Mouse (Mus musculus) MEL (cell line): Measurements from ENCODE around the gene Inppl1. TPM values are rescaled to one million over a fixed set of nuclear protein-coding genes. Genes with fewer than 3 reads are reported as not detected.

Experiments
- DNase-seq: peaks from one replicate; pipeline ENCODE4 v3.0.0; 2011; ENCODE audit warnings: low read depth, low spot score
- H3K27ac ChIP-seq: 2 replicates; pipeline ENCODE4 v1.5.1; 2012; ENCODE audit warnings: low read depth, mild to moderate bottlenecking, control low read depth, low read length, moderate library complexity; ENCODE audit not compliant: control insufficient read depth
- H3K27me3 ChIP-seq, 2 experiments: fragments of 150-350 bp in 1 of 2; sonication (generic) in 1 of 2; 2 replicates each; pipeline ENCODE4 v1.6.1; 2012; ENCODE audit warnings: low read length in 2 of 2, mild to moderate bottlenecking in 2 of 2, improper control_type of control experiment in 1 of 2, moderate library complexity in 1 of 2; ENCODE audit not compliant: insufficient read depth in 2 of 2, control insufficient read depth in 1 of 2
- H3K36me3 ChIP-seq, 2 experiments: 2 replicates each; pipeline ENCODE4 v1.6.1; 2012 to 2014; ENCODE audit warnings: low read length in 2 of 2, improper control_type of control experiment in 1 of 2, inconsistent platforms in 1 of 2, mild to moderate bottlenecking in 1 of 2; ENCODE audit not compliant: insufficient read depth in 2 of 2, control insufficient read depth in 1 of 2
- H3K4me1 ChIP-seq, 2 experiments: fragments of 150-350 bp in 1 of 2; sonication (generic) in 1 of 2; 2 replicates each; pipeline ENCODE4 v1.6.1; 2012; ENCODE audit warnings: low read length in 2 of 2, improper control_type of control experiment in 1 of 2, mild to moderate bottlenecking in 1 of 2; ENCODE audit not compliant: insufficient read depth in 2 of 2, control insufficient read depth in 1 of 2
- H3K4me3 ChIP-seq, 2 experiments: fragments of 150-350 bp in 1 of 2; sonication (generic) in 1 of 2; 2 replicates each; pipeline ENCODE4 v1.5.1; 2012; ENCODE audit warnings: low read depth in 2 of 2, low read length in 2 of 2, mild to moderate bottlenecking in 2 of 2, moderate library complexity in 2 of 2, control low read depth in 1 of 2, improper control_type of control experiment in 1 of 2; ENCODE audit not compliant: control insufficient read depth in 1 of 2, insufficient read depth in 1 of 2
- H3K79me2 ChIP-seq: 2 replicates; pipeline ENCODE4 v1.6.1; 2012; ENCODE audit warnings: mild to moderate bottlenecking, low read length, moderate library complexity; ENCODE audit not compliant: control insufficient read depth, poor library complexity, insufficient read depth
- H3K9ac ChIP-seq: 2 replicates; pipeline ENCODE4 v1.6.1; 2012; ENCODE audit warnings: low read depth, mild to moderate bottlenecking, control low read depth, low read length, moderate library complexity; ENCODE audit not compliant: control insufficient read depth, poor library complexity, severe bottlenecking
- H3K9me3 ChIP-seq: fragments of 150-350 bp; sonication (generic); replicated peaks from 2 replicates; pipeline ENCODE4 v1.6.1; 2012; ENCODE audit warnings: mild to moderate bottlenecking, low read length, improper control_type of control experiment, moderate library complexity; ENCODE audit not compliant: insufficient read depth
- CHD2 ChIP-seq: IDR thresholded peaks from 2 replicates; pipeline ENCODE4 v1.6.1; 2011; ENCODE audit warnings: low read length, improper control_type of control experiment
- CTCF ChIP-seq, 3 experiments: IDR thresholded peaks in 2 of 3; conservative IDR thresholded peaks in 1 of 3; 2 replicates each; pipeline ENCODE4 v1.5.1; 2011 to 2012; ENCODE audit warnings: low read length in 3 of 3, low read depth in 2 of 3, mild to moderate bottlenecking in 2 of 3, improper control_type of control experiment in 1 of 3, inconsistent platforms in 1 of 3, mixed read lengths in 1 of 3, moderate library complexity in 1 of 3; ENCODE audit not compliant: control insufficient read depth in 1 of 3, insufficient read depth in 1 of 3, poor library complexity in 1 of 3, severe bottlenecking in 1 of 3
- E2F4 ChIP-seq: IDR thresholded peaks from 2 replicates; pipeline ENCODE4 v1.6.1; 2011; ENCODE audit warnings: low read depth, low read length, improper control_type of control experiment, borderline replicate concordance
- EP300 ChIP-seq, 2 experiments: IDR thresholded peaks; 2 replicates each; pipeline ENCODE4 v1.6.1; 2011; ENCODE audit warnings: improper control_type of control experiment in 2 of 2, low read length in 2 of 2, low read depth in 1 of 2, mild to moderate bottlenecking in 1 of 2
- ETS1 ChIP-seq: IDR thresholded peaks from 2 replicates; pipeline ENCODE4 v1.6.1; 2012; ENCODE audit warnings: low read depth, mild to moderate bottlenecking, inconsistent platforms, low read length, improper control_type of control experiment, moderate library complexity
- GABPA ChIP-seq: IDR thresholded peaks from 2 replicates; pipeline ENCODE4 v1.6.1; 2012; ENCODE audit warnings: low read depth, mild to moderate bottlenecking, inconsistent platforms, low read length, improper control_type of control experiment, moderate library complexity
- MAFK ChIP-seq: IDR thresholded peaks from 2 replicates; pipeline ENCODE4 v1.6.1; 2011; ENCODE audit warnings: low read depth, mild to moderate bottlenecking, low read length, improper control_type of control experiment, borderline replicate concordance
- MAX ChIP-seq: IDR thresholded peaks from 2 replicates; pipeline ENCODE4 v1.6.1; 2011; ENCODE audit warnings: low read length, improper control_type of control experiment
- MEF2A ChIP-seq: IDR thresholded peaks from 2 replicates; pipeline ENCODE4 v1.6.1; 2014; ENCODE audit warnings: low read depth, mild to moderate bottlenecking, inconsistent platforms, low read length, improper control_type of control experiment; ENCODE audit not compliant: poor library complexity, insufficient replicate concordance, severe bottlenecking; ENCODE audit errors: extremely low read depth
- MXI1 ChIP-seq: IDR thresholded peaks from 2 replicates; pipeline ENCODE4 v1.6.1; 2011; ENCODE audit warnings: mild to moderate bottlenecking, low read depth, low read length, improper control_type of control experiment
- MYB ChIP-seq: IDR thresholded peaks from 2 replicates; pipeline ENCODE4 v1.6.1; 2011; ENCODE audit warnings: mild to moderate bottlenecking, low read depth, low read length, improper control_type of control experiment
- MYC ChIP-seq: IDR thresholded peaks from 2 replicates; pipeline ENCODE4 v1.6.1; 2011; ENCODE audit warnings: low read depth, mild to moderate bottlenecking, low read length, improper control_type of control experiment, moderate library complexity
- NRF1 ChIP-seq: IDR thresholded peaks from 2 replicates; pipeline ENCODE4 v1.6.1; 2014; ENCODE audit warnings: low read depth, mild to moderate bottlenecking, inconsistent platforms, low read length, improper control_type of control experiment, moderate library complexity; ENCODE audit not compliant: poor library complexity, insufficient read depth, severe bottlenecking
- POLR2A ChIP-seq, 2 experiments: IDR thresholded peaks; 2 replicates each; pipeline ENCODE4 v1.6.1; 2011 to 2012; ENCODE audit warnings: low read length in 2 of 2, mild to moderate bottlenecking in 2 of 2, control low read depth in 1 of 2, improper control_type of control experiment in 1 of 2, low read depth in 1 of 2, moderate library complexity in 1 of 2; ENCODE audit not compliant: control insufficient read depth in 1 of 2, insufficient read depth in 1 of 2, poor library complexity in 1 of 2
- POLR2AphosphoS5 ChIP-seq: IDR thresholded peaks from 2 replicates; pipeline ENCODE4 v1.6.1; 2012; ENCODE audit warnings: low read depth, borderline replicate concordance, mild to moderate bottlenecking, inconsistent platforms, low read length, moderate library complexity, mixed read lengths
- SIN3A ChIP-seq: IDR thresholded peaks from 2 replicates; pipeline ENCODE4 v1.6.1; 2012; ENCODE audit warnings: low read length, improper control_type of control experiment, inconsistent platforms
- SMC3 ChIP-seq: IDR thresholded peaks from 2 replicates; pipeline ENCODE4 v1.6.1; 2011; ENCODE audit warnings: low read depth, low read length, improper control_type of control experiment
- TAL1 ChIP-seq: IDR thresholded peaks from 2 replicates; pipeline ENCODE4 v1.6.1; 2012; ENCODE audit warnings: mild to moderate bottlenecking, inconsistent platforms, low read length, moderate library complexity, mixed read lengths
- TBP ChIP-seq: IDR thresholded peaks from 2 replicates; pipeline ENCODE4 v1.8.0; 2011; ENCODE audit warnings: low read depth, low read length, improper control_type of control experiment
- TCF12 ChIP-seq: IDR thresholded peaks from 2 replicates; pipeline ENCODE4 v1.6.1; 2014; ENCODE audit warnings: low read depth, mild to moderate bottlenecking, inconsistent platforms, low read length, improper control_type of control experiment, moderate library complexity
- USF1 ChIP-seq: IDR thresholded peaks from 2 replicates; pipeline ENCODE4 v1.6.1; 2014; ENCODE audit warnings: low read depth, mild to moderate bottlenecking, inconsistent platforms, low read length, improper control_type of control experiment, moderate library complexity
- ZC3H11A ChIP-seq: IDR thresholded peaks from 2 replicates; pipeline ENCODE4 v1.6.1; 2012; ENCODE audit warnings: low read depth, mild to moderate bottlenecking, inconsistent platforms, low read length, improper control_type of control experiment
- ZKSCAN1 ChIP-seq: IDR thresholded peaks from 2 replicates; pipeline ENCODE4 v1.6.1; 2012; ENCODE audit warnings: low read depth, mild to moderate bottlenecking, inconsistent platforms, low read length, improper control_type of control experiment, moderate library complexity
- ZNF384 ChIP-seq: IDR thresholded peaks from 2 replicates; pipeline ENCODE4 v1.6.1; 2012; ENCODE audit warnings: low read depth, mild to moderate bottlenecking, inconsistent platforms, low read length, improper control_type of control experiment
- polyA plus RNA-seq, 2 experiments: library from polyadenylated mRNA; stranded (reverse) in 1 of 2; unstranded in 1 of 2; fragments of >175 nt in 1 of 2; fragments of >200 nt in 1 of 2; gene quantifications; 2 replicates each; pipeline versions ENCODE4 v1.2.1 to v1.2.4; 2012; ENCODE audit warnings: low replicate concordance in 2 of 2, low read depth in 1 of 2; ENCODE audit not compliant: insufficient read length in 2 of 2, insufficient read depth in 1 of 2, missing spikeins in 1 of 2
- total RNA-seq: library from RNA; depleted of rRNA; stranded (reverse); fragments of 300-350 nt; gene quantifications from 2 replicates; pipeline ENCODE4 v1.2.3, GENCODE M21; 2012

The Inppl1 gene
- total and polyA plus RNA-seq, 3 experiments: 9.5 to 31.3 TPM; not detected in 1

DNA sequence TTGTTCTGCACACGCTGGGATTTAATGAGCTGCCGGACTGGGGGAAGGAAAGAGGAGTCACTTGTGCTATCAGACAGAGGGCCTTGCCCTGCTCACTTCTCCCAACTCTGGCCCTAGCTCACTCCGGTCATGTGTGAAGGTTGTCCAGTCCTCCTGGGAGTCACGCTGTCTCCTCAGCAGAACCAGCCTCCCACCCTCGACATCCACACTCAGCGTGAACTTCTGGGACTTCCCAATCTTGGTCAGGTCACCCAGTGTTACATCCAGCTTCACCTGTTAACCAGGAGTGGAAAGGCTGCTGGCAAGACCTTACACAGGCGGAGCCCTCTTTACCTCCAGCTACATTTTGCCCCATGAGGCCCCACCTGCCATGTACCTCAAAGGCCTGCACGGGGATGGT is 6.6 kb downstream of the Inppl1 start:
- Histone ChIP-seq H3K9ac (no peak overlapping the region), H3K27ac (no peak overlapping the region), H3K27me3 (no peaks in the 10 kb centered on the region), H3K4me3 (no peak overlapping the region), H3K36me3 (no peaks in the 10 kb centered on the region), H3K4me1 (0 out of 4 replicates have a peak, but pooled peaks cover 0 to 5% of the 10 kb centered on the region in 2 experiments), H3K79me2 (no peaks in the 10 kb centered on the region; the same call in 1 of the 2 replicates), H3K9me3 (no peaks in the 10 kb centered on the region)
- TF ChIP-seq EP300 (IDR thresholded peaks at IDR 0.05; ENCODE audit: low read depth in 1 of 2, low read length in 2 of 2): no peak
- no peak for TF ChIP-seq TCF12
- no peak for DNase-seq

DNA sequence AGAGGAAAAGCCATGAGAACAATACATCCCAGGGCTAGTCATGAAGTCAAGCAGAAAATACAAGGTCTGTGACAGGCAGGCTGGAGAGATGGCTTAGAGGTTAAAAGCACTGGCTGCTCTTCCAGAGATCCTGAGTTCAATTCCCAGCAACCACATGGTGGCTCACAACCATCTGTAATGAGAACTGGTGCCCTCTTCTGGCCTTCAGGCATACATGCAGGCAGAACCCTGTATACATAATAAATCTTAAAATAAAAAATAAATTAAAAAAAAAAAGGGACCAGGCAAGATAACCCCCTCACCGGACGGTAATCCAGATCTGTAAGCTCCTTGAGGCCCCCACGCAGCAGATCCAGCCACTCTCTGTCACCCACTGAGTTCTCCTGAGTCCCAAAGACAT is 7.7 kb downstream of the Inppl1 start:
- TF ChIP-seq SMC3 (peak; percentile 26; the same call in 1 of the 2 replicates), ZNF384 (peak; percentile 57), MYB (no peak), POLR2AphosphoS5 (no peak), MEF2A (no peak), CTCF (IDR thresholded peaks at IDR 0.05 in 2 of 3, conservative IDR thresholded peaks at IDR 0.05 in 1 of 3; ENCODE audit: control insufficient read depth in 1 of 3, insufficient read depth in 1 of 3, low read depth in 2 of 3, low read length in 3 of 3, poor library complexity in 1 of 3, severe bottlenecking in 1 of 3) (peak in 2 of 3 experiments; percentile 3 to 27; a peak in 2 of 6 replicates), MYC (no peak)
- TF ChIP-seq, all 39 proteins: peak for 3
- H3K27me3 ChIP-seq: no peaks in the 10 kb centered on the region
- H3K4me3 ChIP-seq: no peak overlapping the region
- 0 out of 4 replicates have a peak, but pooled peaks cover 0 to 3% of the 10 kb centered on the region in 2 experiments for H3K4me1 ChIP-seq
- no peak overlapping the region for H3K27ac ChIP-seq
- H3K9me3 ChIP-seq: no peaks in the 10 kb centered on the region
- H3K36me3 ChIP-seq: no peaks in the 10 kb centered on the region; a peak in 1 of 4 replicates
- no peak overlapping the region for H3K9ac ChIP-seq
- DNase-seq: peak; percentile 38
- H3K79me2 ChIP-seq: no peaks in the 10 kb centered on the region

DNA sequence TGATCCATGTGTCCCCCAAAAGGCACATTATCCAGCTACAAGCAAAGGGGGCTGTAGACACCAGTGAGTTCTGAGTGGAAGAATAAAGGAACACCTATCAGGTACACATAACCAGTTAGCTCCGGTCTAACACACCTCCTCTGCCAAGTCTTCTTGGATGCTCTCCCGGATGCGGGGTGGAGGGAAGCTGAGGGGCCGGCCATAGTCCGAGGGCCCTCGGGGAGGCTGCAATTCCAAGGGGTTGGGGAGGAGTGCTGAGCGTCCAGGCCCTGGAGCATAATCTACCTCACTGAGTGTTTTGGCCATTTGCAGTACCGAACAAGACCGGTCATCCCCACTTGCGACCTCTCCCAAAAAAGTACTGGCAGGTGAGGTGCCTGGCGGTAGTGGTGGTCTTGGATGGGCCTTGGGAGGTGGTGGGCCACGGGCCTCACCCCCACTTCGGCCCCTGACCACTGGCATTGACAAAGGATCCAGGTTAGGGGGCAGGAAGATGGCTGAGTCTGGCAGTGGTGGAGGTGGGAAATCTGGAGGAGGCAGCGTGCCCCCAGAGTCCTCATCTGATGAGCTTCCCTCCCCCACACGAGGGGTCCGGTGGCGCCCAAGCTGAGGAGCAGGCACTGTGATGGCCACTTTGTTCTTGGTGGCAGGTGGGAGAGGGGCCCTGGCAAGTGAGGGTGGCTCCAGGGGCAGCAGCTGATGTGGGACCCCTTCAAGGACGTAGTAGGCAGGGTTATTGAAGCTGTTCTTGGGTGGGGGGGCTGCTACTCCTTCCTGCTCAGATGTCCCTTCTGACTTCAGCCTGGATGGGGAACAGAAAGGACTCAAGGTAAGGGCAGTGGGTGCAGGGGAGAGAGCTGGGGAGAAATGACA is 14.0 kb downstream of the Inppl1 start:
- H3K9me3 ChIP-seq: no peaks in the 10 kb centered on the region
- H3K9ac ChIP-seq: no peak overlapping the region
- H3K36me3 ChIP-seq: no peaks in the 10 kb centered on the region; a peak in 1 of 4 replicates
- no peaks in the 10 kb centered on the region for H3K79me2 ChIP-seq
- no peaks in the 10 kb centered on the region for H3K4me1 ChIP-seq
- H3K4me3 ChIP-seq: no peak overlapping the region
- H3K27me3 ChIP-seq: no peaks in the 10 kb centered on the region
- no peak overlapping the region for H3K27ac ChIP-seq
- DNase-seq: no peak
- TF ChIP-seq CHD2 (no peak), TBP (no peak), ZKSCAN1 (no peak), NRF1 (no peak), SIN3A (no peak), MXI1 (no peak), POLR2A (IDR thresholded peaks at IDR 0.05; ENCODE audit: control insufficient read depth in 1 of 2, insufficient read depth in 1 of 2, low read depth in 1 of 2, low read length in 2 of 2, poor library complexity in 1 of 2) (no peak), MAFK (no peak), GABPA (no peak), MYB (no peak), ETS1 (no peak), MAX (no peak), ZC3H11A (no peak), TAL1 (no peak), E2F4 (no peak), USF1 (no peak), ZNF384 (no peak)
